Mouse (Mus musculus) liver, embryonic 14.5 days (tissue): Measurements from ENCODE around the gene Lrriq4. TPM values are rescaled to one million over a fixed set of nuclear protein-coding genes. Genes with fewer than 3 reads are reported as not detected.
"Not testable (repeated sequence)": the region's sequence is repeated elsewhere in the genome, so short reads cannot be mapped to it uniquely, and the experiment has no call there.

Experiments used
- ATAC-seq: fragments of 200-750 bp; cut with Nextera tagmentation; 2 replicates; pipeline ENCODE4 v1.8.0; 2017; ENCODE audit warnings: moderate number of reproducible peaks, mild to moderate bottlenecking, moderate library complexity; ENCODE audit not compliant: insufficient read depth
- DNase-seq, 3 experiments: peaks; one replicate each; pipeline ENCODE4 v3.0.0-alpha.2; 2012 to 2013; ENCODE audit warnings: low read depth in 3 of 3, low spot score in 3 of 3
- H3K27ac ChIP-seq: fragments of 300-500 bp; sonication (generic); 2 replicates; pipeline ENCODE4 v1.5.1; 2014; ENCODE audit warnings: moderate library complexity, mild to moderate bottlenecking, control low read depth, inconsistent platforms
- H3K27me3 ChIP-seq: fragments of 300-500 bp; sonication (generic); 2 replicates; pipeline ENCODE4 v1.6.1; 2014; ENCODE audit warnings: mild to moderate bottlenecking, low read length, moderate library complexity; ENCODE audit not compliant: control insufficient read depth, insufficient read depth
- H3K36me3 ChIP-seq: fragments of 300-500 bp; sonication (generic); replicated peaks from 2 replicates; pipeline ENCODE4 v1.6.1; 2014; ENCODE audit warnings: low read depth; ENCODE audit not compliant: control insufficient read depth, insufficient read depth
- H3K4me1 ChIP-seq, 2 experiments: fragments of 200-500 bp in 1 of 2; fragments of 300-500 bp in 1 of 2; sonication (generic) in 1 of 2; replicated peaks; 2 replicates each; pipeline ENCODE4 v1.6.1; 2012 to 2014; ENCODE audit warnings: antibody characterized with exemption in 1 of 2, inconsistent platforms in 1 of 2, low read length in 1 of 2; ENCODE audit not compliant: control insufficient read depth in 2 of 2, insufficient read depth in 2 of 2
- H3K4me2 ChIP-seq: fragments of 300-500 bp; sonication (generic); 2 replicates; pipeline ENCODE4 v1.6.1; 2014; ENCODE audit warnings: low read depth, mild to moderate bottlenecking, control low read depth, moderate library complexity
- H3K4me3 ChIP-seq, 2 experiments: fragments of 200-500 bp in 1 of 2; fragments of 300-500 bp in 1 of 2; sonication (generic) in 1 of 2; 2 replicates each; pipeline ENCODE4 v1.5.1; 2012 to 2014; ENCODE audit warnings: low read depth in 2 of 2, low read length in 2 of 2, mild to moderate bottlenecking in 2 of 2, control low read depth in 1 of 2, inconsistent platforms in 1 of 2, moderate library complexity in 1 of 2; ENCODE audit not compliant: insufficient read depth in 1 of 2
- H3K9ac ChIP-seq: fragments of 300-500 bp; sonication (generic); replicated peaks from 2 replicates; pipeline ENCODE4 v1.6.1; 2014; ENCODE audit warnings: mild to moderate bottlenecking, control low read depth, moderate library complexity
- H3K9me3 ChIP-seq: fragments of 300-500 bp; sonication (generic); 2 replicates; pipeline ENCODE4 v1.6.1; 2016; ENCODE audit warnings: low read length, mixed read lengths; ENCODE audit not compliant: control insufficient read depth
- CTCF ChIP-seq: IDR thresholded peaks from 2 replicates; pipeline ENCODE4 v1.5.1; 2016; ENCODE audit warnings: antibody characterized with exemption, low read depth, control low read depth
- EP300 ChIP-seq: IDR thresholded peaks from 2 replicates; pipeline ENCODE4 v1.6.1; 2016; ENCODE audit warnings: antibody characterized with exemption, low read depth
- WGBS: fragments of 180-500 bp; shearing (Covaris S2); extraction: QIAGEN DNeasy Blood & Tissue Kit; methylation state at CpG from one replicate; pipeline ENCODE4 v1.1.7; 2014; ENCODE audit not compliant: insufficient replicate concordance; 5-methylcytosine and 5-hydroxymethylcytosine counted together
- polyA plus RNA-seq, 2 experiments: library from polyadenylated mRNA; depleted of rRNA in 1 of 2; stranded (reverse) in 1 of 2; unstranded in 1 of 2; fragments of >200 nt; fragmentation: Nextera tagmentation in 1 of 2; extraction: Ambion mirVana in 1 of 2; gene quantifications; 2 replicates each; pipeline versions ENCODE4 v1.2.1 to v1.2.3; 2012 to 2014

The Lrriq4 gene
- polyA plus RNA-seq, 2 experiments, result not detected

DNA sequence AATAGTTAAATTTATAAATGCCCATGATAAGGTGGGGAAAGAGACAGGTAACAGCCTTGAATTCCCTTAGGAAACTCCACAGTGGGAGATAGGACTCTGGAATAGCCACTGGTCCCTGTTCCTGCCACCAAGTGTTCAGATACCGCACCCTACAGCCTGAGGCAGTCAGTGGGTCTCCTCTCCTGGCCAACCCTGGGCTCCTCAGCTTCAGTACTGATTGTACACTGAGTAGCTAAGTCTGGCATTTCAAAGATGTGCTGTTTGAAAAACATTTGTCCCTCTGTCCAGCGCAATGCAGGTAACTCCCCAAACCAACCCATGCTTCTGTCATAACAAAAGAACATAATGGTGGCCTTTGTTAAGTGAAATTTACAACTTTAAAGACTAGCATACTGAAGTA is 51.4 kb downstream of the Lrriq4 start:
- H3K27ac ChIP-seq, result no peak overlapping the region
- no peaks in the 10 kb centered on the region for H3K4me1 ChIP-seq
- ATAC-seq (no peak), DNase-seq (no peak)
- H3K9me3 ChIP-seq, result no peaks in the 10 kb centered on the region
- WGBS, result 79% methylated on average over 2 of the region's 2 CpGs
- no peak for TF ChIP-seq EP300
- TF ChIP-seq CTCF, result no peak
- H3K4me3 ChIP-seq, result no peak overlapping the region
- H3K27me3 ChIP-seq, result no peaks in the 10 kb centered on the region
- H3K36me3 ChIP-seq, result no peaks in the 10 kb centered on the region
- no peak overlapping the region for H3K9ac ChIP-seq
- no peak overlapping the region for H3K4me2 ChIP-seq

DNA sequence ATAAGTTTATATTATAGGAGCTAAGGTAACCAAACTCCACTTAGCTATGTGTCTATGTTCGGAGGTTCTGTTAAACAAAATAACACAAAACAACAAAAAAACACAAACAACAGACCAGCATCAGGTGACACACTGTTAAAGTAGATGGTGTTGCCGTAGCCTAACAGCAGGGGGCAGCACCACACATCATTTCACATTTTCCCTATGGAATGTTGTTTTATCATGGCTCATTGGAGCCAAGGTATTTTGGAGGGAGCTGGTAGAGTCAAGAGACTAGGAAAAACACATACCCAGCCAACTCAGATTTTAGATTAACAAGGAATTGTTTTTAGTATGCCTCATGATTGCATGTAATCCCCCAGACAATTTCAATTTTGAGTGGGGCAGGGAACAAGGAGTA is 52.0 kb downstream of the Lrriq4 start:
- ATAC-seq, result no peak
- H3K9ac ChIP-seq, result no peak overlapping the region
- DNase-seq, result no peak
- H3K4me3 ChIP-seq, result no peak overlapping the region
- TF ChIP-seq CTCF, result peak; percentile 83
- TF ChIP-seq EP300, result no peak
- WGBS, result 1% methylated on average over 2 of the region's 2 CpGs
- no peak overlapping the region for H3K4me2 ChIP-seq
- no peaks in the 10 kb centered on the region for H3K27me3 ChIP-seq
- no peaks in the 10 kb centered on the region for H3K9me3 ChIP-seq
- no peaks in the 10 kb centered on the region for H3K36me3 ChIP-seq
- H3K27ac ChIP-seq, result no peak overlapping the region
- H3K4me1 ChIP-seq, result no peaks in the 10 kb centered on the region

DNA sequence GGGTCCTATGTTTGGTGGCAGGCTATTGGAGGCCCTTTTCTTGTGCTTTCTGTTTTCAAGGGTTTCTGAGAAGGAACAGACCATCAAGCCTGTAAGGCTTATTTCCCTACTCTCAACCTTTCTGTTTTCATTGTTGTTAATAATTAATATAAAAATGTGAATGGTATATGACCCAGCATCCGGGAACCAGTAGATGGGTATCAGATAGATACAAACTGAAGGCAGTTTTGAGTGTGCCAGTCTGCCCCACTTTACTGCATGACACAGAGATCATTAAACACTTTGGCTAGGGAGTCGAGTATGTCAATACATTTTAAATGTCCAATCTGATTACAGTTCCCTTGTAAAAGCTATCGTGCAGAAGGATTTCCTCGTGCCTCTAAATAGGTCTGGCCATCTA is 53.6 kb downstream of the Lrriq4 start:
- Histone ChIP-seq H3K36me3 (no peaks in the 10 kb centered on the region), H3K4me2 (no peak overlapping the region), H3K4me3 (no peak overlapping the region), H3K9me3 (no peaks in the 10 kb centered on the region), H3K9ac (no peak overlapping the region), H3K27me3 (no peaks in the 10 kb centered on the region), H3K27ac (no peak overlapping the region), H3K4me1 (no peaks in the 10 kb centered on the region)
- no peak for ATAC-seq
- TF ChIP-seq CTCF (no peak), EP300 (no peak)
- 49% methylated on average over 4 of the region's 4 CpGs for WGBS
- no peak for DNase-seq

DNA sequence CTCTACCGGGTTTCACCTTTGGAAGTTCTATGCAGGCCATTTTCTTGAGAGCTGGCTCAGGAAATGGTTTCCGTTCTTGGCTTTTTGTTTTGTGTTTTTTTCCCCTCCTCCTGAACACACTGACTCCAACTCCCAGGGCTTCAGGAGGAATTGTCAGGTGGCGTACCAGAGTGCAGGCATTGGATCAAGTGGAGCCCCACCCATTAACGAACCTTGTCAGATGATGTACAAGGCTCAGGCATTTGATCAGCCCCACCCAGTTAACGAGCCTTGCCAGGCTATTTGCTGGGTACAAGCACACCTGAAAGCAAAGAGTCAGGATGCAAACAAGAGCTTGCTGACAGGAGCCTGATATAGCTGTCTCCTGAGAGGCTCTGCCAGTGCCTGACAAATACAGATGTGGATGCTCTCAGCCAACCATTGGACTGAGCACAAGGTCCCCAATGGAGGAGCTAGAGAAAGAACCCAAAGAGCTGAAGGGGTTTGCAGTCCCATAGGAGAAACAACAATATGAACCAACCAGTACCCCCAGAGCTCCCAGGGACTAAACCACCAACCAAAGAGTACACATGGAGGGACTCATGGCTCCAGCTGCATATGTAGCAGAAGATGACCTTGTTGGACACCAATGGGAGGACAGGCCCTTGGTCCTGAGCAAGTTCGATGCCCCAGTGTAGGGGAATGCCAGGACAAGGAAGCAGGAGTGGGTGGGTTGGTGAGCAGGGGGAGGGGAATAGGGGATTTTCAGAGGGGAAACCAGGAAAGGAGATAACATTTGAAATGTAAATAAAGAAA is 55.6 kb downstream of the Lrriq4 start, which contains the start of gene Lrrc31:
Lrrc31 (minus strand) TSS at position 133 of the 795 bp plus-strand sequence.
- ATAC-seq, DNase-seq, H3K9me3 ChIP-seq, H3K4me2 ChIP-seq, H3K27ac ChIP-seq, H3K27me3 ChIP-seq, H3K9ac ChIP-seq, H3K4me1 ChIP-seq, H3K36me3 ChIP-seq, H3K4me3 ChIP-seq: not testable (repeated sequence)
- 50% methylated on average over 6 of the region's 6 CpGs for WGBS

- WGBS, result 58% methylated on average over 3 of the region's 3 CpGs
- H3K9ac ChIP-seq, result no peak overlapping the region
- H3K4me1 ChIP-seq, result 0 out of 4 replicates have a peak, but pooled peaks cover 3 to 4% of the 10 kb centered on the region in 2 experiments
- H3K27ac ChIP-seq, result no peak overlapping the region
- DNase-seq (no peak), ATAC-seq (no peak)
- H3K4me2 ChIP-seq, result no peak overlapping the region
- no peaks in the 10 kb centered on the region for H3K9me3 ChIP-seq
- TF ChIP-seq CTCF (no peak), EP300 (no peak)
- no peaks in the 10 kb centered on the region for H3K27me3 ChIP-seq
- no peak overlapping the region for H3K4me3 ChIP-seq
- H3K36me3 ChIP-seq, result no peaks in the 10 kb centered on the region
Observed at GRCm38 (mm10) chr3:30705977-30706376, 61.7 kb downstream of the Lrriq4 start.
